Mouse (Mus musculus) thymus, postnatal 14 days (tissue): ENCODE measurements around the gene Spag9.

Experiments
- DNase-seq: peaks from one replicate; pipeline ENCODE4 v3.0.0; 2021

Gene Spag9

GRCm38 (mm10) chr11:94134076-94134838, 138.4 kb downstream of the Spag9 start:
- no peak for DNase-seq

GRCm38 (mm10) chr11:94135581-94136001, 139.7 kb downstream of the Spag9 start:
- DNase-seq = no peak

- DNase-seq = no peak
Observed at GRCm38 (mm10) chr11:94136656-94137055, 140.8 kb downstream of the Spag9 start.

- no peak for DNase-seq
Observed at GRCm38 (mm10) chr11:94137326-94138061, 141.6 kb downstream of the Spag9 start.

- no peak for DNase-seq
Observed at GRCm38 (mm10) chr11:94138411-94139231, 142.7 kb downstream of the Spag9 start.

- no peak for DNase-seq
Observed at GRCm38 (mm10) chr11:94139232-94139620, 143.3 kb downstream of the Spag9 start.

GRCm38 (mm10) chr11:94140540-94140939, 144.6 kb downstream of the Spag9 start:
- no peak for DNase-seq

- DNase-seq = no peak
Observed at GRCm38 (mm10) chr11:94141564-94141963, 145.7 kb downstream of the Spag9 start.

- DNase-seq = no peak
Observed at GRCm38 (mm10) chr11:94143336-94143735, 147.4 kb downstream of the Spag9 start.

- DNase-seq = no peak
Observed at GRCm38 (mm10) chr11:94144771-94145539, 149.1 kb downstream of the Spag9 start.

- no peak for DNase-seq
Observed at GRCm38 (mm10) chr11:94146049-94146605, 150.2 kb downstream of the Spag9 start.

GRCm38 (mm10) chr11:94146733-94147485, 151.0 kb downstream of the Spag9 start:
- DNase-seq = no peak

GRCm38 (mm10) chr11:94148105-94148696, 152.3 kb downstream of the Spag9 start:
- no peak for DNase-seq

- DNase-seq = peak; percentile 18
Observed at GRCm38 (mm10) chr11:94148931-94149491, 153.1 kb downstream of the Spag9 start.

GRCm38 (mm10) chr11:94149509-94150259, 153.8 kb downstream of the Spag9 start:
- no peak for DNase-seq

- no peak for DNase-seq
Observed at GRCm38 (mm10) chr11:94150519-94151470, 154.9 kb downstream of the Spag9 start.

GRCm38 (mm10) chr11:94154201-94154600, 158.3 kb downstream of the Spag9 start:
- no peak for DNase-seq

- no peak for DNase-seq
Observed at GRCm38 (mm10) chr11:94158521-94158920, 162.6 kb downstream of the Spag9 start.
